Mouse (Mus musculus): ENCODE measurements around the gene Itga7.

Gene Itga7

DNA sequence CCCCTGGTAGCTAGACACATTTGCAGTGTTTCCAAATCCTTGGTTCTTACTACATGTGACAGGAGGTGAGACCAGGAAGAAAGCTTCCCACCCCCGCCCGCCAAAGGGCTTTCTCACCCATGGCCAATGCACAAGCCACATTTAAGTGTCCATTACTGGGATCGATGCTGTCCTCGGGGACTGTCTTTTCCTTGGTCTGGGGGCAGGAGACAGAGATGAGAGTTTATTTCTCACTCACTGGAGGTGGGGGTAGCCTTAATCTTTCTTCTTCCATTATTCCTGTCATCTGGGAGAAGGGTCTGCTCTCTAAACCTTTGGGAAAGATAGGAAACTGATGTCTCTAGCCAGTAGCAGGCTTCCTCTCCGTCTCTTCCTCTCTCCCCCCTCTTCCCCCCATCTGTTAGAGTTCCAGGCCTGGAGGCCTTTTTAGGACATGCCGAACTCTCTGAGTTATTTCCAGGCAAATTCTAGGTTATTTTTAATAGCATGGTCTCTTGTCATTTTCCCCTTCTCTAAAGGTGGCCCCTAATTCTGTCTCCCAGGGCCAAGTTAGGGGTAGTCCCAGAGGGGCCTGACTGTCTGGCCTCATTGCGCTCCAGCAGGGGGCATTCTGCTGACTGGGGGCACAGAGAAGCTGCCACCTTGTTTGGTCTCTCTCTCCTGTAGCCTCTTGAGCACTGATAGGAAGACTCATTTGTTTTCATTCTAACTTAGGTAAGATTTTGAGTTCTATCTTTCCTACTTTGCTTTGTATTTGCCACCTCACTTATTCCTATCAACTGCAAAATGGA lies 1.6 kb downstream of the Itga7 start:
- peak in 1 of 2 experiments; percentile 47 for DNase-seq (ENCODE audit: low spot score in 2 of 2)

GRCm38 (mm10) chr10:128935826-128936440 lies 2.3 kb downstream of the Itga7 start:
- no peak for DNase-seq (ENCODE audit: low spot score in 2 of 2)

GRCm38 (mm10) chr10:128937756-128938390 lies 4.3 kb downstream of the Itga7 start:
- DNase-seq (ENCODE audit: low spot score in 2 of 2), result no peak

GRCm38 (mm10) chr10:128938457-128938856 lies 4.8 kb downstream of the Itga7 start:
- DNase-seq (ENCODE audit: low spot score in 2 of 2), result no peak

DNA sequence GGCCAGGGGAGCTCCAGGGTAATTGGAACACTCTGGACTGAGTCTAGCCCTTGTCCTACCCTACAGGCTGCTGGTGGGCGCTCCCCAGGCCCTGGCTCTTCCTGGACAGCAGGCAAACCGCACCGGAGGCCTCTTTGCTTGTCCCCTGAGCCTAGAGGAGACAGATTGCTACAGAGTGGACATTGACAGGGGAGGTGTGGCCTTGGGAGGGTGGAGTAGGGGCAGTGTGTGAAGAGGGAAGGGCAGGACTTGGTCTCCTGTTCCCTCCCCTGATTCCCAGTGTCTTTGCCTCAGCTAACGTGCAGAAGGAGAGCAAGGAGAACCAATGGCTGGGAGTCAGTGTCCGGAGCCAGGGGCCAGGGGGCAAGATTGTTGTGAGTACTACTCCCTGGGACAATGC lies 5.4 kb downstream of the Itga7 start:
- no peak for DNase-seq (ENCODE audit: low spot score in 2 of 2)

DNA sequence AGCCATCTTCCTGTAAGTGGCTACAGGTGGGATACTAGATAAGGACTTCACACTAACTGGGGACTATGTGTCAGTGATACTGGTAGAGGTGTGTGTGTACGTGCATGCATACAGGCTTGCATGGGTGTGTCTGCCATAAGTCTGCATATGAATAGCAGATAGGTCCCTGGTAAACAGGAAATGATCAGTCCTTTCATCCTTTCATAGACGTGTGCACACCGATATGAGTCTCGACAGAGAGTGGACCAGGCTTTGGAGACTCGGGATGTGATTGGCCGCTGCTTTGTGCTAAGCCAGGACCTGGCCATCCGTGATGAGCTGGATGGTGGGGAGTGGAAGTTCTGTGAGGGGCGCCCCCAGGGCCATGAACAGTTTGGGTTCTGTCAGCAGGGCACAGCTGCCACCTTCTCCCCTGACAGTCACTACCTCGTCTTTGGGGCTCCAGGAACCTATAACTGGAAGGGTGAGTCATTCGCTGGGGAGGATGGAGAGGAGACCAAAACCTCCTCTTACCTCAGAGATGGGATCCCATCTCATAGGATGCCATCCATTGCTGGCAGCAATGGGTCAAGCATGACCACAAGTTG lies 7.0 kb downstream of the Itga7 start:
- DNase-seq (ENCODE audit: low spot score in 2 of 2), result no peak

DNA sequence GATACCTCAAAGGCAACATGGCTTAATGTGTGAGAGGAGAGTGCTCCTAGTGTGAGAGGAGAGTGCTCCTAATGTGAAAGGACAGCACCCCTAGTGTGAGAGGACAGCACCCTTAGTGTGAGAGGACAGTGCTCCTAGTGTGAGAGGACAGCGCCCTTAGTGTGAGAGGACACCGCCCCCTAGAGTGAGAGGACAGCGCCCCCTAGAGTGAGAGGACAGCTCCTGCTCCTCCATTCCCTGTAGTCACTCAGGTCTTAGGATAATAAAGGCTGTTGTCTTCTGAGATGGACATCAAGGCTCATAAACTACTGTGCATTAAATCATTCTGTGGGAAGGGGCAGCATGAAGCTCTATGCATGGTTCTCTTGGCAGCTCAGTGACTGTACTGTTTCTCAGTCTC lies 12.1 kb downstream of the Itga7 start:
- peak in 1 of 2 experiments; percentile 32 for DNase-seq (ENCODE audit: low spot score in 2 of 2)

- DNase-seq (ENCODE audit: low spot score in 2 of 2), result no peak
Measured at GRCm38 (mm10) chr10:128947496-128947895, 13.9 kb downstream of the Itga7 start.

GRCm38 (mm10) chr10:128950208-128950887 lies 16.7 kb downstream of the Itga7 start:
- no peak for DNase-seq (ENCODE audit: low spot score in 2 of 2)

- DNase-seq (ENCODE audit: low spot score in 2 of 2), result no peak
Measured at GRCm38 (mm10) chr10:128958340-128958739, 24.7 kb downstream of the Itga7 start.

DNA sequence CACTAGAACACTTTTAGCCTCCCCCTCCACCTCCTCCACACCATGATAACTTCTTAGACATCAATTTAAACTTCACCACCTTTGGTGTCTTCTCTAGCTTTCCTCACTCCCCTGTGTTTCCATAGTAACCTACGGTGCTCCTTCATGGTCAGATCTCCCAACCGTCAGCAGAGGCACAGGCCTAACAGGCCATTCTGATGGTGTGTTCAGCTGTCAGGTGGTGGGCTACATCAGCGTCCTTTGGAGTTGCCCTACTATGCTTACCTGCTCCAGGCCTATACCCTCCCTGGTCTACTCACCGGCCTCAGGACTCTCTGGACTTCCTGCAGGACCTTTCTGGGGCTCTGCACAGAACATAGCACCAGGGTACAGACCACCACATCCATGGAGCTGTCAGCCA lies 26.5 kb downstream of the Itga7 start:
- no peak for DNase-seq (ENCODE audit: low spot score in 2 of 2)

GRCm38 (mm10) chr10:128960590-128961584 lies 27.3 kb downstream of the Itga7 start, which contains the start of gene Mettl7b:
Mettl7b (minus strand) TSS chr10:128960988.
- peak; percentile 80 for DNase-seq (ENCODE audit: low spot score in 2 of 2)

DNA sequence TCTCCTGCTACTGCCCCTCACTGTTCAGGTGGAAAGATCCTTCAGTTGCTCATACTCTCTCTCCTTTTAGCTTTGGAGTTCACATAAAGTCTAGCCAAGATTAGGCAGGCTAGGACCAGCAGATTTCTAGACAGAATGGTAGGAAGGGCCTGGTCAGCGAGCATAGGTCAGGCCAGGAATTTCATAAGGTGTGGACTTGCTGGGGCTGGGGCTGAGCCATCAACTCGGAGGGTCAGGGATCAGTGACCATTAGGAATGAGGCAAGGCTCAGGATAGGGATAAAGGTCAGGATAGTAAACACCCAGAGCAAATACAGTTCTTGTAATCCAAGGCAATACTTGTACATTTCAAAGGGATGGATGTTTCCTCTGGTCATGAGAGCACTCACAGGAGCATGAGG lies 31.3 kb downstream of the Itga7 start:
- no peak for DNase-seq (ENCODE audit: low spot score in 2 of 2)

- no peak for DNase-seq (ENCODE audit: low spot score in 2 of 2)
Measured at GRCm38 (mm10) chr10:128965871-128966270, 32.3 kb downstream of the Itga7 start.

GRCm38 (mm10) chr10:128968341-128968749 lies 34.7 kb downstream of the Itga7 start:
- no peak for DNase-seq (ENCODE audit: low spot score in 2 of 2)

GRCm38 (mm10) chr10:128970740-128971250 lies 37.2 kb downstream of the Itga7 start:
- DNase-seq (ENCODE audit: low spot score in 2 of 2), result no peak

DNA sequence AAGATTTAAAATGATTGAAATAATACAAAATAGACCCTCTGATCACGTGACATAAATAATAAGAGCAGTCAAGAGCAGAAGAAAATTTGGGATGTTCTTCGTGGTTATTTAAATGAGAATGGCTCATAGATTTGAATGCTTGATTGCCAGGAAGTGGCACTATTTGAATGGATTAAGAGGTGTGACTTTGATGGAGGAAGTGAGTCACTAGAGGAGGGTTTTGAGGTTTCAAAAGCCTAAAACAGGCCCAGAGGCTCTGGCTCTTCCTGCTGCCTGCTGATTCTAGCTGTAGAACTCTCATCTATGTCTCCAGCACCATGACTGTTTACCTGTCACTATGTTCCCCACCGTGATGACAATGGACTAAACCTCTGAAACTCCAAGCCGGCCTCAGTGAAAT lies 39.2 kb downstream of the Itga7 start:
- DNase-seq (ENCODE audit: low spot score in 2 of 2), result no peak

GRCm38 (mm10) chr10:128976395-128976794 lies 42.8 kb downstream of the Itga7 start:
- no peak for DNase-seq (ENCODE audit: low spot score in 2 of 2)

GRCm38 (mm10) chr10:128977522-128978114 lies 44.0 kb downstream of the Itga7 start:
- peak; percentile 55 to 66 for DNase-seq (ENCODE audit: low spot score in 2 of 2)
